Mouse (Mus musculus) left cerebral cortex, adult 2 months (tissue): ENCODE results near the gene Nfia. TPM values are rescaled to one million over a fixed set of nuclear protein-coding genes. Genes with fewer than 3 reads are reported as not detected.

Experiments used
- DNase-seq, 2 experiments: peaks; one replicate each; pipeline ENCODE4 v3.0.0; 2021 to 2022; ENCODE audit warnings: low spot score in 2 of 2, mixed read lengths in 1 of 2; ENCODE audit errors: extremely low spot score in 1 of 2
- H3K27ac ChIP-seq: fragments of 200-600 bp; 2 replicates; pipeline ENCODE4 v1.8.1; 2022
- H3K4me3 ChIP-seq: fragments of 200-600 bp; 2 replicates; pipeline ENCODE4 v1.8.1; 2022
- CTCF ChIP-seq: fragments of 200-600 bp; IDR thresholded peaks from 2 replicates; pipeline ENCODE4 v1.8.1; 2022; ENCODE audit warnings: antibody characterized with exemption, mild to moderate bottlenecking, moderate library complexity
- intact Hi-C: fragments of 180-260 bp; cut with DNase I; formaldehyde crosslinking; loops from one replicate; pipeline ENCODE4 v1.15.1; 2025
- total RNA-seq, 2 experiments: library from RNA; stranded (reverse); gene quantifications; 2 replicates each; pipeline ENCODE4 v1.2.3; 2021

Nfia gene
- total RNA-seq, 2 experiments from 2014 or later = 58.1 to 62.5 TPM

DNA sequence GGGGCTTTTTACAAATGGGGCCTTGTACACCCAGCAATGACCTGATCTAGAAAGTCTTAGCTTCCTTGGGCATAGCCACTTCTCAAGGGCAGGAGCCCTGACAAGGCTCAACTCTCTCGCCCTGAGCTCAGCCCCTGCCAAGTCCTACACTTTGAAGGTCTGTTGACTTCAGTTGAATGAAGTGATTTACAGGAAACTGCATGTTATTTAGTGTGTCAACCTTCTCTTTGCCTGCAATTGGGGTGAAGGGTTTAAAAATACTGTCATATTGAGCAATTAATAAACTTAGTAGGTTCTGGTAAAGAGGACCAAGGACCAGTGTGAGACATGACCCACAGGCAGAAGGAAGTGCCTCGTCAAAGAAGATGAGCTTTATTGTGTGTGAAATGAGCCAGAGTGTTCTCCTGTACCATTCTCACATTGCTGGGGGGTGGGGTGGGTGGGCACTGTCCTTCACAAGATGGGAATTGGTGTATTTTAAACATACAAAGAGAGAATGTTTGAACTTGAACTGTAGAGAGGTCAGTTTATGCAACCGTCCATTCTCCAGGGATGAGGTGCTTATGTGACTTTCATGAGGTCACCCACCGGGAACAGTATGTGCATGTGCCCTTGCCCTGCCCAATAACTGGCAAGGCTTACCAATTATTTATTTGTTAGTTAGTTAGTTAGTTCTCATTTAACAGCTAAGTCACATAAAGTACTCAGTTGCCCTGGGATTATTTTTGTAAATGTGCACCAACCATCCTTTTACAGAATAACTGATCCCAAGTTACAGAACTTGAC lies 48.1 kb downstream of the Nfia start:
- TF ChIP-seq CTCF = no peak
- no peak overlapping the region for H3K27ac ChIP-seq
- no peak for DNase-seq
- intact Hi-C loops = no loop called here
- no peak overlapping the region for H3K4me3 ChIP-seq

DNA sequence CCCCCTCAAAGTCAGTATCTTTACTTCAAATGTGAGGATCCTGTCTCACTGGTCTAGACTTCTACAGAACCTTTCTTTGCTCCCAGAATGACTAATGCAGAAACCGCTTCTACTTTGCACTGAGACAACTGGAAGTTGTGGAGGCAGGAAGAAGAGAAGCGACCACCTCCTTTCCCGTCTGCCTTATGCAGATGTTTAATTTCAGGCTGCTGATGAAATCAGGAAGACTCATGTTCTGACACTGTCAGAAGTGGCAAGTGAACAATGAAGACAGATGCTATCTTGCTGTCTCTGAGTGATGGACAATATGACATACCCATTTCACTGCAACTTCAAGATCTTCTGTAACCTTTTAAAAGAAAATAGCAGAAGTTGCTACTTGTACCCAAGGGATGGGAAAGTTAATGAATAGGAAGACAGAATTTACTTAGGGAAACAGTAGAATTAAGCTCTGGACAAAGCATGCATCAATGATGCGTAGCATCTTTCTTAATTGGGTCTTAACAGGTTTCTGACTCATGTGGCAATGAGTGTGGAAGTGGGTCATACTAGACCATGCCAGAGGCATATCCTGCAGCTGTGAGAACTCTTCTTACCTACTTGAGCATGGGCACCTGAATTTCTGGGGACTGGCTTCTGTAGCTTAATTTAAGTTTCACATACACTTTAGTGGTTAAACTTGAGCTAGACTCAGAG lies 49.2 kb downstream of the Nfia start:
- intact Hi-C loops = no loop called here
- no peak for TF ChIP-seq CTCF
- no peak for DNase-seq
- Histone ChIP-seq H3K4me3 (no peak overlapping the region), H3K27ac (no peak overlapping the region)

GRCm38 (mm10) chr4:97823512-97823911 lies 51.0 kb downstream of the Nfia start:
- DNase-seq = no peak
- H3K4me3 ChIP-seq = no peak overlapping the region
- no peak overlapping the region for H3K27ac ChIP-seq
- TF ChIP-seq CTCF = no peak
- intact Hi-C loops = no loop called here

- DNase-seq = no peak
- no peak overlapping the region for H3K27ac ChIP-seq
- intact Hi-C loops = no loop called here
- TF ChIP-seq CTCF = no peak
- H3K4me3 ChIP-seq = no peak overlapping the region
Observed at GRCm38 (mm10) chr4:97824451-97824850, 51.9 kb downstream of the Nfia start.

DNA sequence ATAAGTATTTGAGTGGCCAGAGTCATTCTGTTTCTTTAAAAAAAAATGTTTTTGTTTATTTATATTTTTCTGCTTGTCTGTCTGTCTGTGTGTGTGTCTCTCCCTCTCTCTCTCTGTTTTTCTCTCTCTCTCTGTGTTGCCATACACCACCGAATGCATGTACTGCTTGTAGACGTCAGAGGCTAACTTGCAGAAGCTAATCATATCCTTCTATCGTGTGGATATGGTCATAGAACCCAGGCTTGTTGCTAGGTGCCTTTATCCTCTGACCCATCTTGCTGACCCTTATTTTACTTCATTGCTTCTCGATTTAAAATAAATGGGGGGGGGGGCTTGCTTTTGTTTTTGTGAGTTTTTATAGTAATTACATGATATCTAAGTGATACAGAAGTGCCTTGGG lies 52.9 kb downstream of the Nfia start:
- no peak overlapping the region for H3K4me3 ChIP-seq
- H3K27ac ChIP-seq = no peak overlapping the region
- intact Hi-C loops = no loop called here
- DNase-seq = no peak
- TF ChIP-seq CTCF = no peak

DNA sequence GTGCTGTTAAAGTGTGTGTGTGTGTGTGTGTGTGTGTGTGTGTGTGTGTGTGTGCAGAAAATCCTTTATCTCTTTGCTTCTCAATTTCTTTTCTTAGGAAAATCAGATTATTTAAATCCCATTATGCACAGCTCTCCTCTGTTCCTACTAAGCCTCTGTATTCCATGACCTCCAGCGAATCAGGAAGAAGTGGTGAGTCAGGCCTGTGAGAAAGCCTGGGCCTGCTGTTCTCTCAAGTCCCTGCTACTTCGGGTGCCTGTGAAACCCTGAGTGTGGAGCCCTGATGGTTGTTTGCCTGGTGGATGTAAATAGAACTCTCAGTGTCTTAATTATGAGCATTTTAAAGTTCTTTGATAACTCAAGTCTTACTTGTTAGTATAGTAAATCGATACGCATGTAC lies 53.3 kb downstream of the Nfia start:
- intact Hi-C loops = no loop called here
- Histone ChIP-seq H3K27ac (no peak overlapping the region), H3K4me3 (no peak overlapping the region)
- DNase-seq = no peak
- TF ChIP-seq CTCF = no peak

GRCm38 (mm10) chr4:97827115-97827514 lies 54.6 kb downstream of the Nfia start:
- intact Hi-C loops = no loop called here
- Histone ChIP-seq H3K4me3 (no peak overlapping the region), H3K27ac (no peak overlapping the region)
- no peak for TF ChIP-seq CTCF
- DNase-seq = no peak

- Histone ChIP-seq H3K27ac (no peak overlapping the region), H3K4me3 (no peak overlapping the region)
- intact Hi-C loops = no loop called here
- no peak for TF ChIP-seq CTCF
- no peak for DNase-seq
Observed at GRCm38 (mm10) chr4:97828579-97828978, 56.0 kb downstream of the Nfia start.

DNA sequence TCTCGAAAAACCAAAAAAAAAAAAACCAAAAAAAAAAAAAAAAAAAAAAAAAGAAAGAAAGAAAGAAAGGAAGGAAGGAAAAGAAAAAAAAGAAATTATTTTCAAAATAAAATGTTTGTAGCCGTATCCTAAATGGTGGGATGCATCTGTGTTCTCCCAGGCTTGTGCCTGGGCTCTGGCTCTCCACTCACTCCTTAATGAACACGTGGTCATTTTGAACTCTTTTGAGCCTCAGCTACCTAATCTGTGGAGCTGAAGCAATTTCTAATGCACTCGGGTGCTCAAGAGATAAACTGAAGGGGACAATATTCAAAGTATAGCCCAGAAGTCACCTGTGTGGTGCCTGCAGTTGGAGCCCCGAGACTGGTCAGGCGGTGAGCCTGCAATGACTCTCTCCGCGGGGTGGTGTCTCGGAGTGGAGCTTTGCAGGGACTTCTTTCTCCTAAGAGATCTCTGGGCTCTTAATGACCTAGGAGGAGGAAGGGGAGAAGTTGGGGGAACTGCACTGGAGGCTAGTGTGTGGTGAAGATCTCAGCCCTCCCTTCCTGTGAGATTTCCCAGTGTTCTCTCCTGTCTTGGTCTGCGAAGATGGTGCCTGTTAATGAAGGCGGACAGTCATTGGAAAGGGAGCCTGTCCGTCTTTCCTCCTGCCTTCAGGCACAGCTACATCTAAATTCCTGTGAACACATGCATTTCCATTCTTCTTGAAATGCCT lies 57.0 kb downstream of the Nfia start:
- no peak overlapping the region for H3K4me3 ChIP-seq
- no peak for TF ChIP-seq CTCF
- intact Hi-C loops = loop anchor here (5.0 kb wide), 1 partner anchor 32 kb away; no protein-coding TSS in a partner anchor

DNA sequence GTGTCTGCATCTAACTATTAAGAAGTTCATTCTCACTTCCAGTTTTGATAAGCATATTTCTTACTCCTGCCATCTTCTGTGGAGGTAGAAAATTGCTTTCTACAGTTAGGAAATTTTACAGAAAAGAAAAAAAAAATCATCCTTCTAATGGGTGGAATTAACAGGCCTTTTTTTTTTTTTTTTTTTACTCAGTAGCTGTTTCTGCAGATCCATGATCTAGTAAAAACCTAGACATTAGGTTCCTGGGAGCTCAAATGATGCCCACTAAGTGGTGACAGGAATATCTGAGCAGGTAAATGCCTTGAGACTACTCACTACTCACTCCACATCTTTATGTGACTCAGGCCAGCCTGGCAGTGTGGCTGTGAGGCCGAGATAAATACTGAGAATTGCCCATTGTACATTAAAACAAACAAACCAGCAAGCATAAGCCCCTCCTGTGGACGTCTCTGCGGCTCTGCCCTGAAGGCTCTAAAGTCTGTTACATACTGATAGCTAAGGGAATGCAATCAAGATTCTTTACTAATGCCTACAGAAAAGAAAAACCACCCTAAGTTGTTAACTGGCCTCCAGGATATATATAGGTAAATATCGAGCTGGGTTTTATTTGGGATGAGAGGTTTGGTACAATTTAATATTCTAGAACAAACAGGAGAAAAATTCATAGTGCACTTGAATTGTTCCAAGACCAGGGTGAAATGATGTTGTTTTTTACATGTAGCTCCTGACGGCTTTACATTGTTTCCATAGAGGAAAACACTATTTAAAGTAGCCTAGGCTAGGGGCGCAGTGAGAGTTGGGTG lies 57.7 kb downstream of the Nfia start:
- DNase-seq = no peak
- TF ChIP-seq CTCF = no peak

More for the DNA sequence above, 57.0 kb downstream of the Nfia start:
- DNase-seq = no peak
- no peak overlapping the region for H3K27ac ChIP-seq

DNA sequence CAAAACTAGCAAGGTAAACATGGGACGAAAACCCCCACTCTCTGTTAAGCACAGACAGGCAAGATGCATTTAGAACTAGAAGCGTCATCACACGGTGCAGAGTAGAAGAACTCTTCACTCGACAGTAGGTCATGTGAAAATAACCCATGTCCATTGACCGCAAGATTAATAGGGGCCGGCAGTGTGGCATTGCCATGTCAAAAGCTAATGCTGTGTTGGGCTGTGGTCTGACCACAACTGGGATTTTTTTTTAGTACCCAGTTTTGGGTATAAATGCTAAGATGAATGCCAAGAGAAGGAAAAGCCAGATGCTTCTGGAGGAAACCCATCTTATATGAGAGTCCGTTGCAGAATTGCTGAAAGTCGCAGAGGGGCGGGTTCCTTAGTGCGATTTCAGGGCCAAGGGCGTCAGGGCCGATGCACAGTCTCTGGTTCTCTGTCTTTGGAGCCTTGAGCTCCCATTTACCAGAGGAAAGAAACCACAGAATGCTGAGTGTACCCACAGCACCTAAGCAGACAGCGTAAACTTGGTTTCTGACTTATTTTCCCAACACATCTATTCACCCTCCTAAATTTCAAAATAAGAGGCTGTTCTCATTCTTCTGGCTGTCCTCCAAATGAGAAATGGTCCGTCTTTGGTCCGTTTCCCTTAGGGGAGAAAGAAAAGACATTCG lies 58.5 kb downstream of the Nfia start:
- H3K27ac ChIP-seq = peak overlapping the region; percentile 15; the same call in 1 of the 2 replicates
- intact Hi-C loops = loop anchor here (5.0 kb wide), 1 partner anchor 34 kb away; no protein-coding TSS in a partner anchor
- DNase-seq = no peak
- no peak overlapping the region for H3K4me3 ChIP-seq
- no peak for TF ChIP-seq CTCF

More for the DNA sequence above, 57.7 kb downstream of the Nfia start:
- intact Hi-C loops = loop anchor here (5.0 kb wide), 1 partner anchor 33 kb away; no protein-coding TSS in a partner anchor
- Histone ChIP-seq H3K4me3 (no peak overlapping the region), H3K27ac (no peak overlapping the region)
